Mouse (Mus musculus): Measurements from ENCODE around the gene Ptprh.
A peak's percentile ranks its signal among the peaks of the same experiment; 100 is the strongest.

Gene Ptprh

GRCm38 (mm10) chr7:4522292-4522691, 81.5 kb downstream of the Ptprh start:
- no peak for DNase-seq

- no peak for DNase-seq
Observed at GRCm38 (mm10) chr7:4521231-4522003, 82.4 kb downstream of the Ptprh start.

DNA sequence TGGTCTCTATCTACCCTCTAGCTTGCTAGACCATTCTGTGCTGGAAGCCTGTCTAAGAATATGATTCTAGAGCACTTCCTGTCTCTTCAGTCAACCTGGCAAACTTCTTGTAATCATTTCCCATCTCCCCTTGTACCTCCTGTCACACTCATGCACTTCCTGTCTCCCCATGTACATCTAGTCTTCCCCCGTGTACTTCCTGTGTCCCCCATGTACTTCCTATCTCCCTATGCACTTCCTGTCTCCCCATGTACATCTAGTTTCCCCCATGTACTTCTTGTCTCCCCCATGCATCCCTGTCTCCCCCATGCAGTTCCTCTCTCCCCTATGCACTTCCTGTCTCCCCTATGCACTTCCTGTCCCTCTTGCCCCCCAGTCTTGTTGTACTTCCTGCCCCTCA, 85.4 kb downstream of the Ptprh start:
- DNase-seq = no peak

DNA sequence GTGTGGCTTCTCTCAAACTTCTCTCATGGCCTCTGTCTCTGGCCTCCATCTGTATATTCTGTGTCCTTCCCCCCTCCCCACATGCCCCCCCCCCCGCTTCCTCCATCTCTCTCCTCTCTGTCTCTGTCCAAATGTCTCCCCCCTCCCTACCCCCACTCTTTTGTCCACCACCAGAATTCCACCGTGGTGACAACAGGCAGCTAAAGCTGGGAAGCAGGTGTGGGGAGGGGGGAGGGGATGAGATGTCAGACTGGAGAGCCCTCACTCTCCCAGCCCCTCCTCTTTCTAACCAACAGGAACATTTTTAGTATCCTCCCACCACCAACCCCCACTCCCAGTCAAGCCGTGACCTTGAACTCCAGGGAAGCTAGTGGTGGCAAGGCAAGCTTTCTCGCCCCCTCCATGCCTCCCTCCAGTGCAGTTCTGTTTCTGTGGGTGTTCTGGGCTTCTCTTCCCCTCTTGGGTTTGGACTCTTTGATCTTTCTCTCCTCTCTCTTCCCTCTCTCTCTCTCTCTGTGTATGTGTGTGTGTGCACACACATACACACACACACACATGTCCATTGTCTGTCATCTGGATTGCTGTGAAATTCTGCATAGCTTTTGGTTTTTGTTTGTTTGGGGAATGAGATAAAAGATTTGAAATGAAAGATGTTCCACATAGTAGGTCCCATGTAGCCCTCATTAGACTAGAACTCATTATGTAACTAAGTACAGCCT, 87.3 kb downstream of the Ptprh start, which contains the start of gene Tnnt1:
TSS of gene Tnnt1 (minus strand) at position 51 of the 719 bp plus-strand sequence.
- no peak for DNase-seq

DNA sequence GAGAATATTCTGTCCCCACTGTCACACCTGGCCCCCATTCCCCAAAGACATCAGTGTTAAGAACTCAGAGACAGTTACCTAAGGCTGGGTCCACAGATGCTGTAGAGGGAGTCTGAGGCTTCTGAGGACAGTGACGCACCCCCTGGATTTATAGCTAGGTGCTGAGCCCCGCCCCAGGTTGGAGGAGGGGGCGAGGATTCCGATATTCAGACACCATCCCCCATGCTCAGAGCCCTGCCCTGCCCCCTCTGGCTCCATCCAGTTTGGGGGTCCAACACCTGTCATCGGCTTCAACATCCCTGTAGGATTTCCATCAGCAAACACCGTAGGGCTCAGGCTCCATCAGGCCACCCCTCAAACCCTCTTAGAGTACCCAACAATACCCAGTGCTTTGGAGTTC, 88.0 kb downstream of the Ptprh start:
- DNase-seq = no peak

- DNase-seq = no peak
Observed at GRCm38 (mm10) chr7:4513829-4514712, 89.8 kb downstream of the Ptprh start.

DNA sequence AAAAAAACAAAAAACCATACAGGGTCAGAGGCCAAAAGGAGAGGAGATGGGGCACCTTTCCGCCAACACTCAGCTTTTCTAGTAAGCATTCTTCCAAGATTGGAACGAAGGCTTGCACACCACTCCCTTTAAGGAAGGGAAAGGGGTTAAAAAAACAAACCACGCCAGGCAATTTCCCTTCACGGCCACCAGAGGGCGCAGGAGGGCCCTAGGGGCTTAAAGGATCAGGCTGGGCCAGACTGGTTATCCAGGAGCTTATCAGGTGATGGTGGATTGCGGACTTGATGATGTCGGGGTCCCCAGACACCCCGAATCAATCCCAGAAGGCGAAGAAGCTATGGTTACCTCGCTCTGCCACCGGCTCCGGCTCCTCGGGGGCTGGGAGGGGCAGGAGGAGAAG, 90.6 kb downstream of the Ptprh start:
- DNase-seq = no peak

GRCm38 (mm10) chr7:4511489-4512224, 92.2 kb downstream of the Ptprh start:
- DNase-seq = no peak

- peak; percentile 70 to 74 for DNase-seq
Observed at GRCm38 (mm10) chr7:4509863-4510608, 93.8 kb downstream of the Ptprh start.

DNA sequence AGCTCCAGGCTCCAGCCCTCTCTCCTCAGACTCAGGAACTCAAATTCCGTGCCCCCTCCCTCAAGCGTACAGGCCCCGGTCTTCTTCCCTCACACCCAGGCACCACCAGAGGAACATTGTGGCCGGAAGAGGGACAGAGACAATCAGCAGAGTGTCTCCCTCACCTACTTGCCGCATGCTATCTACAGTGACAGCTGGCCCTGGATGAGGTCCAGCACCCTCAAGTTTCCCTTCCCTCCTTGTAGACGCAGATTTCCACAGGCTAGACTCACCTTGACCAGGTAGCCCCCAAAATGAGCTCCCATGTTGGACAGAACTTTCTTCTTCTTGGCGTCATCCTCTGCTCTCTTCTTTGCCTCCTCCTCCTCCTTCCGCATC, 95.1 kb downstream of the Ptprh start:
- no peak for DNase-seq

- no peak for DNase-seq
Observed at GRCm38 (mm10) chr7:4508062-4508738, 95.6 kb downstream of the Ptprh start.

DNA sequence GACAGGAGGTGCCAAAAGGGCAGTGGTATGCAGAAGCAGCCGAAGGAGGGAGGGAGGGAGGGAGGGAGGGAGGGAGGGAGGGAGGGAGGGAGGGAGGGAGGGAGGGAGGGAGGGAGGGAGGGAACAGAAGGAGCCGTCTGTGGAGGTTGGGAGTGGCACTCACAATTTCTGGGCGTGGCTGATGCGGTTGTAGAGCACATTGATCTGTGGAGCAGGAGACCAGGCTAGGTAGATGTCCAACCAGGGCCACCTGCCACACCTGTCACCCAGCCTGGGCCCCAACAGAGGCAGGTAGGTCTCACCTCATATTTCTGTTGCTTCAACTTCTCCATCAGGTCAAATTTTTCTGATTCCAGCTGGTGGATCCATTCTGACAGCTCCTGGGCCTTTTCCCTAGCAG, 96.6 kb downstream of the Ptprh start:
- DNase-seq = no peak

DNA sequence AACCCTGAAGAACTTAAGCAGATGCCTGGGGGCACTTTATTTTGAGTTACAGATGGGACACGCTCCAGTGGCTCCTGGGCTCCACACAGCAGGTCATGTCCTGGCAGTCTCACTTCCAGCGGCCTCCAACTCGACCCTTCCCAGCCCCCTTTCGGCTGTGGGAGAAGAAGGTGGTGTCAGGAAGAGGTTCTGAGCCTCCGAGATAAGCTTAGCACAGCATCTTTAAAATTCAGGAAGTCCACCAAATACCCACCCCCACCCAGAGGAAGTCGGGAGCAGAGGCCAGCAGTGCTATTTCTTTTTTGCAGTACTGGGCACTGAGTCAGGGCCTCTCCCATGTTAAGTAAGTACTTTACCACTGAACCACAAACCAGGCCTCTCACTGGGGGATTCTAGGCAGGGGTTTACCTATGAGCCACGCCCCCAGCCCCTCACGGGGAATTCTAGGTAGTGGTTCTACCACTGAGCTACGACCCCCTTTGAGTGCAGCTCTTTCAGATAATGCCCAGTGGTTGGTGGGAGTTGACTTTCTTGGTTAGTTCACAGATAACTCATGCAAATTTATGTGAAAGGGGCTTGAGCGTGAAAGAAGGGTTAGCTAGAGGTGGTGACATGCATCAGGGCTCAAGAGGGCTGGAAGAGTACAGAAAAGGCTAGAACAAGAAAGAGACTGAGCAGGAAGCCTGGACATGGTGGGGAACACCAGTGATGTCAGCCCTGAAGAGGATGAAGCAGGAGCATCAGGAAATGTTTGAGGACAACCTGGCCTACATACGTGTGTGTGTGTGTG, 99.0 kb downstream of the Ptprh start:
- DNase-seq = no peak

- no peak for DNase-seq
Observed at GRCm38 (mm10) chr7:4503858-4504257, 100.0 kb downstream of the Ptprh start.

DNA sequence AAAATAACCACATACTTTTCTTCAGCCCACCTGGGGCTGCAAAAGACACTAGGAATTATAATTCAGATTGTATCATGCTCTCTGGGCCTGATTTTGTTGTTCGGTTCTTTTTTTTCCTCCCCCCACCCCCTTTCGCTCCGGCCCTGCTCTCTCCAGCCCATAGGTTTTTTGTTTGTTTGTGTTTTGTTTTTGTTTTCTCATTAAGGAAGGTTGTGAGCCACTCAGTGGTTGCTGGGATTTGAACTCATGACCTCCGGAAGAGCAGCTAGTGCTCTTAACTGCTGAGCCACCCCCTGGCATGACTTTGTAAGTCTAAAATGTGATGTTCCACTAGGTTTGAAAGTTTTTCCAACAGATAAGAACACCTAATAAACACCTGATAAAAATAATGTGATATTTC, 100.7 kb downstream of the Ptprh start:
- no peak for DNase-seq

GRCm38 (mm10) chr7:4502421-4503090, 101.3 kb downstream of the Ptprh start:
- DNase-seq = peak; percentile 37 to 72

DNA sequence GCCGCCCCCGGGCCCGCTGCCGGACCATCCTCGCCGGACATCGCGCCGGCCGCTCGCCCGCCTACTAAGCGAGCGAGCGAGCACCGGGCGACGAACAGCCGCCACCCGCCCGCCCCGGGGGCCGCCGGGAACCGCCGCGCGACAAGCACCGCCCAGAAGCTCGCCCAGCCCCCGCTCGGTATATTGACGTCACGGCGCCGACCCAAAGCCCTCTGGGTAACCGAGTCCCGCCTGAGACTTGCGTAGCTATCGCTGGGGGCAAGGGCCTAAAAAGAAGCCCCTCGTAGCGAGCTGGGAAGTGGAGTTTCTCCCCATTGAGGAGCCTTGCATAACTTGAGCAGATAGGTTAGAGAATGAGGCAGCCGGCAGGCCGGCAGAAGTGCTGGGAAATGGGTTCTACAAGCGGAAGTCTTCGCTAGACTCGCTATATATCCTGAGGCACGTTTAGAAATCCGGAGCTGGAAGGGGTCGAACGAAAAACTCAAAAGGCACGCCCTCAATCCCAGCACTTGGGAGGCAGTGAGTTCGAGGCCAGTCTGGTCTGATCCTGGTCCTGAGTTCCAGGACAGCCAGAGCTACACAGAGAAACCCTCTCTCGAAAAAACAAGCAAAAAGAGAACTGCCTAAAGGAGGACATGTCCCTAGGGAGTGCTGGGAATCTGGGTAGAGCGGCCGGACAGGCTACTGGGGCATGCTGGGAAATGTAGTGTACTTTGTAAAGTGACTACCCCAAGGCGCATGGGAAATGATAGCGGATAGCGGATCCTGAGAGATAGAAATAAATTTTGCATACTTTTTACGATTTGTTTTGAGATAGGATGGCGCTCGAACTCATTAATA, 102.1 kb downstream of the Ptprh start, which contains the start of gene Ppp1r12c:
TSS of gene Ppp1r12c (minus strand) at position 123 of the 840 bp plus-strand sequence.
- peak; percentile 93 to 95 for DNase-seq

DNA sequence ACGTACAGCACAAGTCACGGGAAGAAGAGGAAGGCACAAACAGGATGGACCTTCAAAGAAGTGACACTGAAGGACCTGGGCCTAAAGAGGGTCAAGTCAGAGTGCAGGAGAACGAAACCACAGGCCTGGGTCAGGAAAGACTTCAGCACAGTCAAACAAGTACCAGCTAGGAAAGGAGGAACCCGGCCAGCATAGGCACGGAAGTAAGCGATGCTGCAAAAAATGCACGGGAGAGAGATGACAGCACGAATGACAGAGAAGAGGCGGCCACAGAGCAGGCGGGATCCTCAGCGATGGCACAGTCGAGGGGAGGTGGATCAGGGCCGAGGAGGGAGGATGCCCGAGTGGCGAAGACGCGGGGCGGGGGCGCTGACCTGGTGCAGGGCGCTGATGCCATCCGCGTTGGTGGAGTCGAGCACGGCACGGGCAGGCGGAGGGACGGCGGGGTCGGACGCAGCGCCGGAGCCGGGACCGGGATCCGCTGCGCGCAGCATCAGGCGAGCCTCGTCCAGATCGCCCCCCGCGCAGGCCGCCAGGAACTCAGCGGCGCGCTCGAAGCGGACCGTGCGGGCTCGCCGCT, 102.9 kb downstream of the Ptprh start:
- peak; percentile 20 to 31 for DNase-seq

All from kidney, adult 8-10 months (tissue).